Mouse (Mus musculus): Measurements from ENCODE around the gene Rnf215.
"Not testable (repeated sequence)": the region's sequence is repeated elsewhere in the genome, so short reads cannot be mapped to it uniquely, and the experiment has no call there.

The Rnf215 gene

DNA sequence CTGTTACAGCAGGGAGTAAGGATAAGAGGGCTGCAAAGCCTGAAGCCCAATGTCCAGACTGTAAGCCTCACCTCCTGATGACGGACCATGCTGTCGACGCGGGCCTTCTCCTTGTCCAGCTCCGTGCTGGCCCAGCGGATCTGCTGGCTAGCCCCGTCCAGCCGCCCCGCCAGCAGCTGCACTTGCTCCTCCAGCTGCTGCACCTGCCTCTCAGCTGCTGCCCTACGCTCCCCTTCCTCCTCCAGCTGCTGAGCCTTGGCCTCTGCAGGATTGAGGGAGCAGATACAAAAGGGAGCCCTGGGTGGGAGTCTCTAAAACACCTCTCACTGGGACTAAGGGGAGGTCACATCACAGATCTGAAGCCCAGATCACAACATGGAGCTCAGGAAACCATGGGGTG lies 12.1 kb downstream of the Rnf215 start:
- DNase-seq (ENCODE audit: low spot score in 2 of 2): no peak

DNA sequence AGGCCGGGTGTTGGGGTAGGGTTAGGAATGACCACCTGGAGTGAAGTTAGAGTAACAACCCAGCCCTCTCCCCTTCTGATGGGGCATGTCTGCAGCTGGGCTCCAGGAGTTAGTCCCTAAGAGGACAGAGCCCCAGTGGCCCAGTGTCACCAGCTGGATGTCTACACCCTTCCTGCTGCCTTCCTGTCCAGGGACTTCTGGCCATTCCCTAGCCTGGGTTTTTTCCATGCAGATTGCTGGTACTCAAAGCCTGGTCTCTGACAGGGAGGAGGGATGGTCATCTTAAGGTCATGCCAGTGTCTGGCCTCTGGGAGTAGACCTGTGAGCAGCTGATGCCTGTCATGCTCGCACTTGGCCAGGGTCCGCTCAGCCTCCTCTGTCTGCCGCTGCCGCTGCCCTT lies 13.1 kb downstream of the Rnf215 start:
- DNase-seq (ENCODE audit: low spot score in 2 of 2): no peak

DNA sequence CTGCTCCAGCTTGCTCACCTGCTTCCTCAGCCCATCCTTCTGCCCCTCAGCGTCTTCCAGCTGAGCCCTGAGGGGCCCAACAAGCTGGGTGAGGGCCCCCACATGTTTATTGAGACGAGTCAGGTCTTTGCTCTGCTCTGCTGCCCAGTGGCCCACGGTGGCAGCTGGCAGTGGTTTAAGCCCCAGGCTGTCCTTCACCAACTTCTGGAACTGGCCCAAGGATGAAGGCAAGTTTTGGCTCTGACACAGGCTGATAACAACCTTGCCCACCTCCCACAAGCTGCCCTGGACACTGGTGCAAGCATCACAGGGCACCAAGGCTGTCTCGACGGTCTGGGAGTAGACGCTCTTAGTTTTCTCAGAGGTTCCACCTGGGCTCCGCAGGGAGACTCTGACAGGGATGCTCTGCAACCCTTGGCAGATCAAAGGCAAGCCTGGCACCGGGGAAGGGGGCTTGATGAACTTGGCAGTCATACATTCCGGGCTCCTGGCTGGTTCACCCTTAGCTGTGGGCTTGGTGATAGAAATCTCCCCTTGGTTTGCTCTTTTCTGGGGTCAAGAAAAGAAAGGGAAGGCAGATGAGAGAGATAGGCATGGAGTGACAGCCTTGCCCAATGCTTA lies 13.6 kb downstream of the Rnf215 start:
- DNase-seq (ENCODE audit: low spot score in 2 of 2): no peak

DNA sequence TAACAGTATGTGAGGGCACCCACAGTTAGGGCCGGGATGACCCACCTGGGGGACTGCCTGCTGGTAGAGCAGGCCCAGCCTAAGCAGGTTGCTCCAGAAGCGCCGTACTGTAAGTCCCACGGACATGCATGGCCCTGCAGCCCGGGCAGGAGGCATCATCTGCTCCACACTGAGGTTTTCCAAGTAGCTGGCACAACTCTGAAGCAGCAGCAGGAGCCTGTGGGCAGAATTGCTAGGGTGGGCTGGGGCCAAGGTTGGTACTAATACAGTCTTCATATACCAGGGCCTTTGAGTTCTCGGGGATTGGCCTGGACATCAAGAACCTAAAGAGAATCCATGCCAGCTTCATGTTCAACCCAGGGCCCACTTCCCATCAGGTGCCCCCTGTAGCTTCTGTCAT lies 14.9 kb downstream of the Rnf215 start:
- DNase-seq (ENCODE audit: low spot score in 2 of 2): no peak

DNA sequence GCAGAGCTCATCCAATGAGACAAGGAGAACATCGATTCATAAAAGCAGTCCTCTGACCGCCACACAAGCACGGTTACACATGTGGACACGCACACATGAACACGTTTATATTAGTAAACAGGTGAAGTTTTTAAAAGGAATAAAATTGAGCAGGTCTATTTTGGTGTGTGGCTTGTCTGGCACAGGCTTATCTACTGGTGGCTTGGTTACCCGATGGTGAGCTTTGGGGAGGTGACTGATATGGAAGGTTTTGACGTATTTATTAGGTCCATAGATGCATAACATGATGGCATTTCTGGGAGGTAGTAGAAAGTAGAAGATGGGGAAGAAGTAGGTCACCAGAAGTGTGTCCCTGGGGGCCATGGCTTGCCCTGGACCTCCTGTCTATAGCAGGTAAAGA lies 18.7 kb downstream of the Rnf215 start:
- DNase-seq (ENCODE audit: low spot score in 2 of 2): no peak

DNA sequence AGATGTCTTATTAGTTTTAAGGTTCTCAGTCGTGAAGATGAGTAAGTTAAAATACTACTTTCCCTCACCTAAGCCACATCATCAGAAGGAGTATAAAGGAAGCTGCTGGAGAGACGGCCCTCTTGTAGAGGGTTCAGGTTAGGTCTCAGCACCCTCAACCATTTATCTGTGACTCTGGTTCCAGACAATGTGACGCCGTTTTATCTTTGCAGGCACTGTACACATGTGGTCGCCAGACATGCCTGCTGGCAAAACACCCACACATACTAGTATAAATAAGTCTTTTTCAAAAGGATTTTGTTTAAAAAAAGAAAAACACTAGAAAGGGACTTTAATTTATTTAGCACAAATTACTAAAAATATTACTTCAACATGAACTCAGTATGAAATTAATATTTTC lies 20.6 kb downstream of the Rnf215 start:
- DNase-seq (ENCODE audit: low spot score in 2 of 2): no peak

DNA sequence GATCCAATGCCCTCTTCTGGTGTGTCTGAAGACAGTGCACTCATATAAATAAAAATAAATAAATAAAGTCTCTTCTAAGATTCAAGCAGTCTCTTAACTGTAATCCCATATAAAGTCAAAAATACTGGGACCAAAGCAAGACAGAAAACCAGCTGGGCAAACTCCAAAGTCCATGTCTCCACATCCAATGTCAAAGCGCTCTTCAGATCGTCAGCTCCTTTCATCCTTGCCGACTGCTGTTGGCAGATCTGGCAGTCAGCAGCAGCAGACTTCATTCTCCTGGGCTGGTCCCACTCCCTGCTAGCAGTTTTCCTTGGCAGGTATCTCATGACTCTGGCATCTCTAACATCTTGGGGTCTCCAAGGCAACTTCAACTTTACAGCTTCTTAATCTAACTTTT lies 23.7 kb downstream of the Rnf215 start:
- no peak for DNase-seq (ENCODE audit: low spot score in 2 of 2)

DNA sequence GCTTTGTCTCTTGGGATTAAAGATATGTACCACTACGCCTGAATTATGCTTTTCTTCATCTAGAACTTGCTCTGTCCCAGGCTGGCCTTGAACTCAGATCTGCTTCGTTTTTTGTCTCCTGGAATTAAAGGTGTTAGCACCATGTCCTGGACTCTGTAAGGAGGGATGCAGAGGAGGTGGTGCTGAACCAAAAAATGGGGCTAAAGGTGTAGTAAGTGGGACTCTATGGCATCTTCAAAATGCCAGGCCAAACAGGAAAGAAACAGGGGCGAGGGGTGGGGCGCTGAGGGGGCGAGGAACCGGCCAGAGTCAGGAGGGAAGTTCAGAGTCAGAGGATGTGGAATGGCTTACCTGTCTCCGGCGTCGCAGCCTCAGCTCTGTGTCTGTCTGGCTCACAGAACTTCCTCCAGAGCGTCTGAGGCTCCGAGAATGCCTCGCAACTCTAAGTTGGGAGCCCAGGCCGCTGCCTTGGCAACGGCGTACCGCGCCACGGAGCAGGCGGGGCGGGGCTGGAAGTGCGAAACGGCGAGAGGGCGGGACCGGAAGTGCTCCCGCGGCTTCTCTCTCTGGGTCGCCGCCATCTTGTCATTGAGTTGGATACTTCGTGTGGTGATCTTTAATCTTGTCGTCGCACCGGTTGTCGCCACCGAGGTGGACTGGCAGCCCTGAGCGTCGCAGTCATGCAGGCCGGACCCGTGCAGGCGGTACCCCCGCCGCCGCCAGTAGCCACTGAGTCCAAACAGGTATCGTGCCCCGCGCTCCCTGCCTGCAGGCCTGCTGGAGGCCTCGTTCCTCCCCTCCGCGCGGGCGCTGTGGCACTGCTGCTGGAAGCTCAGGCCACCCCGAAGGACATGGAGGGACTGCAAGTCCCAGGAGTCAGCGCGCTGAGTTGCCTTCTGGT lies 25.1 kb downstream of the Rnf215 start, which contains the start of the genes Ccdc157 and Sf3a1:
Gene Ccdc157 (minus strand): TSS at position 486 of the 901 bp plus-strand sequence.
Gene Sf3a1 (plus strand): TSS at position 543 of the 901 bp plus-strand sequence.
- DNase-seq (ENCODE audit: low spot score in 2 of 2): peak; percentile 83 to 94

DNA sequence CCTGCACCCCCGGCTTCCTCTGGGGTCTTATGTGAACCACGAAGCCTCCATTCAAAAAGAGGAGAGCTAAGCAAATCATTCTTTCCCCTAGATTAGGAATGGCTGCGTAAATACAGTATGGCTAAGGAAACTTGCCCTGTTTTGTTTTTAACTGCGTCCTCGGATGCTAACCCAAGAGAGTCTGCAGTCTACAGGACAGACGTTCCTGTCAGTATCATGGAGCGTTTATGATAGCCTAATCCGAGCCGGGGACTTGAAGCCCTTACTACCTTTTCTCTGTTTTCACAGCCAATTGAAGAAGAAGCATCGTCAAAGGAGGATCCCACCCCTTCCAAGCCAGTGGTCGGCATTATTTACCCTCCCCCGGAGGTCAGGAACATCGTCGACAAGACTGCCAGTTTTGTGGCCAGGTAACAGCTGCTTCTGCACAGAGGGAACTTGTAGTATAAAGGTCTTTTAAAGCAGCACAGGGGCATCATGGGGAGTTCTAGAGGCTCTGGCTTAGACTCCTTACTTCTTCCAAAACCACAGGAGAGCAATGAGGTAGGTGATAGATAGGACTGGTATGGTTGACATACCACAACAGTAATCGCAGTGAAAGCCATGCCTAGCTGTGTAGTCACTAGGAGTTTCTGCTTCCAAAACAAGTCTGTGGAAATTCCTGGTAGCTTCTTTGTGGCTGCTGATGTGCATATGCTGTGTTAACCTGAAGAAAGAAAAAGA lies 25.9 kb downstream of the Rnf215 start:
- DNase-seq (ENCODE audit: low spot score in 2 of 2): no peak

DNA sequence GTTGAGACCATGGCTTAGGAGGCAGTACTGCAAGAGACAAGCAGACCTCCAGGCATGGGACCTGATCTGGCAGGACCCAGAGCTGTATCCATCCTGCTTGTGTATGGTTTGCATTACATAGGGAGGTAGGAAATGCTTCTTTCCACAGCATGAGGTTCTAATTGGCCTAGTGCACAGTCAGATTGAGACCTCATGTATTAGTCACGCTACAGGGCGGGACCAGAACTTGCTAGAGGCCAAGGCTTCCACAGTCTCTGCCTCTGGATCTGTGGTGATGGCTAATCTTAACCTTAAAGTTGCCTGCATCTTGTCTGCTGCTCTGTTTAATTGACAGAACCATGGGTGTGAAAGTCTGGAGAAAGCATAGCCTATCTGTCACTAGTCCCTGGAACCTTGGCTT lies 29.7 kb downstream of the Rnf215 start:
- DNase-seq (ENCODE audit: low spot score in 2 of 2): no peak

DNA sequence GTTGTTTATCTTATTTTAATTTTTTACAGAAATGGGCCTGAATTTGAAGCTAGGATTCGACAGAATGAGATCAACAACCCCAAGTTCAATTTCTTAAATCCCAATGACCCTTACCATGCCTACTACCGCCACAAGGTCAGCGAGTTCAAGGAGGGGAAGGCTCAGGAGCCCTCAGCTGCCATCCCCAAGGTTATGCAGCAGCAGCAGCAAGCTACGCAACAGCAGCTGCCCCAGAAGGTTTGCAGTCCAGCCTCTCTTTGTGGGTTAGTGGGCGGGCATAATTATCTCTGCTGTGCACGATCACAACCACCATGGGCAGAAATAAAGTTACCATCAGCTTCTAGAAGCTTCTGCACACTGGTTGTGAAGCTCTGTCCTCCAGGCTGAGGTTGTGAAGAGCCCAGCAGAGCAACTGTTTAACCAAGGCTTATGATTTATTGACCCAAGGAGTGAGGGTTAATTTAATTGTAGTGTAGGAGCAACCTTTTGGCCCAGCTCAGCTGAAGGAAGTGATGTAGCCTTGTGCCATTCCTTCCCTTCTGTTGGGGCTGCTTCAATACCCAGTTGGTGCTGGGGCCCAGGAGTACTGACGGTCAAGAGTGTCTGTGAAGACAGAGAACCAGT lies 31.6 kb downstream of the Rnf215 start:
- DNase-seq (ENCODE audit: low spot score in 2 of 2): no peak

DNA sequence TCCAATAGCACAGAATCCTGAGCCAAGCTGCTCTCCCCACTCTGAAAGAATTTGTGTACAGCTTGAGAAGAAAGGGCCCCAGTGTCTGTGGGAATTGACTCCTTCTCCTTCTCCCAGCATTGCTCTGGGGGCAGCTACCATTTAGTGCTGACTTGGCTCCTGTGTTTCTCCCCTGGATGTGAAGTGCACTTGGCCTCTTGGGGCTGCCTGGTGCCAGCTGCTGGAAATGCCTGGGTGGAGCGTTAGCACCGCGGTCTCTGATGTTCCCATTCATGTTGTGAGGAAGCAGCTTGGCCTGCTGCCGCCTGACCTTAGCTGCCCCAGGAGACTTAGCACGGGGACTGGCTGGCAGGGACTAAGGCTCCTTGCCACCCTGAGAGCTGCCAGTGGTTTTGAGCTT lies 39.6 kb downstream of the Rnf215 start:
- DNase-seq (ENCODE audit: low spot score in 2 of 2): peak in 1 of 2 experiments; percentile 70

DNA sequence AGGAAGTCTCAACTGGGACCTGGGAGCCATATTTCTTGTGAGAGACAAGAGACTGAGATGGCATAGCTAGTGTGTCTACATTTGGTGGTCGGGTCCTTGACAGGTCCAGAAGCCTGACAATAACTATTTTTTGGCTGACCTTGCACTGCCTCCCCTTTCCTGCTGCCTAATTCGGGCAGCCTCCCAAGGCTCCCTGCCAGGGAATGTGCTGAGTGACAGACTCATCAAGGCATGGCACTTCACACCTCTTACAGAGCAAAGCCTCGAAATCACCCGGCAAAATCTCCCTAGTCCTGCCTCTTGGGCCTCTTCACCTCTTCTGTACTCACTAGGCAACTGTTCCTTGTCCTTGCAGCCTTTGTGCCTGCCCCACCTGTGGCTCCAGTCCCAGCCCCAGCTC lies 42.7 kb downstream of the Rnf215 start:
- no peak for DNase-seq (ENCODE audit: low spot score in 2 of 2)

DNA sequence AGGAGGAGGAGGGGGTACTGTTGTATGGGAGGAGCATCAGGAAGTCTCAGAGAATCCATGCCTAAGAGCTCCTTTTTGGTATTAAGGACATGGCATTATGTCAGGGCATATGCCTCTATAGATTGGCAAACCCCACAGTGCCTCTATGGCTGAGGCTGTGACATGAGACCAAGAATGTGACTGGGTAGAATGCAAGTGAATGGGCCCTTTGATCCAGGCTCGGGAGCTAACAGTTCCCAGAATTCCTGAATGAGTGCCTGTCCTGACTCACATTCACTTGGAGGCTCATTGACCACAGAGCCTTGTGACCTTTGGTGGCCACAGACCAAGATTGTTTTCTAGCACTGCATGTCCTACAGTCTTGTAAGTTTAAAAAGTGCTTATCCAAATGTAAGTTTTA lies 47.1 kb downstream of the Rnf215 start:
- DNase-seq (ENCODE audit: low spot score in 2 of 2): no peak

DNA sequence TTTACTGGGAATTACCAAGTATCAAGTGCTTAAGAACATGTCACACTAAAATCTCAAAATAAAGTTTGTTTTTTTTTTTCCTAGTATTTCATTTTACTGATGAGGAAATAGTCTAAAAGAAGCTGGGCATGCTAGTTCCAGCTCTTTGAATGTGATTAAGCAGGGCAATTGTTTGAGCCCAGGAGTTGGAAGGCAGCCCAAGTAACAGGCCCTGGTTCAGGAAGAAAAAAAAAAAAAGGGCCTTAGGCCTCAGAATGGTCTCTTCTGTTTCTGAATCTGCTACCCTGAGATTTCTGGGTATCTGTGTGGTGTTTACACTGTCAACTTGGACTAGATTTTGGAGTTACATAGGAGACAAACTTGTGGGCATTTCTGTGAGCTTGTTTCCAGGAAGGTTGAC lies 48.5 kb downstream of the Rnf215 start:
- no peak for DNase-seq (ENCODE audit: low spot score in 2 of 2)

DNA sequence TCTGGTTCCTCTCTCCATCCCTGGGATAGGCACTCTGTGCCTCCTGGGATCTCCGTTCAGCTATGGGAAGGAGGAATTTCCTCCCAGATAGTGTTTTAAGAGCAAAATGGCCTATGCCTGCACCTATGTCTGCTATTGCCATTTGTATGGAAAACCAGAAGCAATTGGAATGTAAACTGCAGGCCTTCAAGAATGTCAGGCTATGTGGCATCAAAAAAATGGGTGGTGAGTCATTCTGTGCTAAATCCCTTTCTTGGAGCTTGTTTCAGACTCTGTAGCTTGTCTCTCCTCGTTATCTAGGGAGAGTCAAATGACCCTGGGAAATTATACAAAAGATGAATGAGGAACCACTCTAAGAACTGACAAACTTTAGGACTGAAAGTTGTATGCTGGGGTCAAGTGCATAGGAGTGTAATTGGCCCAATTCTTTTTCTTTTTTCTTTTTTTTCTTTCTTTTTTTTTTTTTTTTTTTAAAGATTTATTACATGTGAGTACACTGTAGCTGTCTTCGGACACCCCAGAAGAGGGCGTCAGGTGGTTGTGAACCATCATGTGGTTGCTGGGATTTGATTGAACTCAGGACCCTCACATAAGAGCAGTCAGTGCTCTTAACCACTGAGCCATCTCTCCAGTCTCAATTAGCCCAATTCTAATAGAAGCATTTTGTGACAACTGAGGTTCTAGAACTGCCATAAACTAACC lies 49.4 kb downstream of the Rnf215 start:
- DNase-seq (ENCODE audit: low spot score in 2 of 2): no peak

DNA sequence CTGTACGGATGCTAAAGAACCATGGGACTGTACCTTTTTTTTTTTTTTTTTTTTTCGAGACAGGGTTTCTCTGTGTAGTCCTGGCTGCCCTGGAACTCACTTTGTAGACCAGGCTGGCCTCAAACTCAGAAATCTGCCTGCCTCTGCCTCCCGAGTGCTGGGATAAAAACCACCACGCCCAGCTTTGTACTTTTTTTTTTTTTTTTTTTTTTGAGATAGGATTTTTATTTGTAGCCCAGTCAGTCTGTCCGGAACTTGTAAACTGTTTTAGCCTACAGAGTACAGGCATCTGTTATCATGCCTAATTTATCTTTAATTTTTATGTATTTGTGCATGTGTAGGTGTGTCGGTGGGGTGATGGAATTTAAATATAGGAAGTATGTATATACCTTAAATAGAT lies 50.5 kb downstream of the Rnf215 start:
- not testable (repeated sequence) for DNase-seq (ENCODE audit: low spot score in 2 of 2)

DNA sequence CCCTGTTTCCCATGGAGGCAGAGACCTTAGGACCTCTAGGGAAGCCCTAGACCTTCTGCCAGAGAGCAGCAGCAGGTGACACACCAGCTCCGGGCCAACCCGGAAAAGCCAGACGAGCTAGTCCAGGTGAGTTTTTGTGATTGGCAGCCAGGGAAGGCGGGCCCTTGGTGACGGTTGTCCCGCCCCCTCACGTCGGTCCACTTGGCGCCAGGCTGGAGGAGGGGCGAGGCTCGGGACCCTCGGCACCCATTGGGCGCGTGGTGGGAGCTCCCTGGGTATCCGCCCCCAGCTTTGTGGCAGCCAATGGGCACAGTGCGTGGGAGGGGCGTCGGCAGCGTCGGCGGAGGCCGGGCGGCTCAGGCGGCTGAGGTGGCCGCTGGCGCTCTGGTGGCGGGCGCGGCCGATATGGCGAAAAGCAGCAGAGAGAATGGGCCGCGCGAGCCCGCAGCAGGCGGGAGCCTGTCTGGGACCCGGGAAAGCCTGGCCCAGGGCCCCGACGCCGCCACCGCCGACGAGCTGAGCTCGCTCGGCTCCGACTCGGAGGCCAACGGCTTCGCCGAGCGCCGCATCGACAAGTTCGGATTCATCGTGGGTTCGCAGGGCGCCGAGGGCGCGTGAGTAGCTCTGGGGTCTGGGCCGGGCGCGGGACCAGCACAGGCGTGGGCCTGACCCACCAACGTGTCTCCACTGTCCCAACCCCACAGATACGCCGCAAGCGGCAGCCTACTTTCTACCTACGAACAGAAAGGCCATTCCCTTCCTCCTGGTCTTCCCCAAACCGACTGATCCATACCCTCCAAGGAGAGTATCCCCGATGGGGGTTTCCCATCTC lies 51.7 kb downstream of the Rnf215 start, which contains the start of gene Tbc1d10a:
Gene Tbc1d10a (plus strand): TSS at position 304 of the 832 bp plus-strand sequence.
- peak; percentile 95 to 98 for DNase-seq (ENCODE audit: low spot score in 2 of 2)

DNA sequence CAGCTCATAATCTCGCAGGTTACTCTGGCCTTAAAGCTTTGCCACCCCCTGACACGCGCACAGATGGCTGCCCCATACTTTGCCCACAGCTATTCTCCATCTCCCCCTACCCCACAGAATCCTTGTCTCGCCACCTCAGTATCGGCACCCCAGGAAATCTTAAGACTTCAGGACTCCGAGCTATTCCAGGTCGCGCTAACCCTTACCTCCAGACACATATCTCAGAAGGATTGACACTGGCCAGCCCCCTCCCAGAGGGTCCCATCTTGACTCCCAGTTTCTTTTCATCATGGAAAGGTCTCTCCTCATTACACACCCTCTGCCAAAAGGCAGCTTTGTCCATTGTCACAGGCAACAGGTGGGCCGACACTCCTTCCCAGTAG lies 52.3 kb downstream of the Rnf215 start:
- no peak for DNase-seq (ENCODE audit: low spot score in 2 of 2)

DNA sequence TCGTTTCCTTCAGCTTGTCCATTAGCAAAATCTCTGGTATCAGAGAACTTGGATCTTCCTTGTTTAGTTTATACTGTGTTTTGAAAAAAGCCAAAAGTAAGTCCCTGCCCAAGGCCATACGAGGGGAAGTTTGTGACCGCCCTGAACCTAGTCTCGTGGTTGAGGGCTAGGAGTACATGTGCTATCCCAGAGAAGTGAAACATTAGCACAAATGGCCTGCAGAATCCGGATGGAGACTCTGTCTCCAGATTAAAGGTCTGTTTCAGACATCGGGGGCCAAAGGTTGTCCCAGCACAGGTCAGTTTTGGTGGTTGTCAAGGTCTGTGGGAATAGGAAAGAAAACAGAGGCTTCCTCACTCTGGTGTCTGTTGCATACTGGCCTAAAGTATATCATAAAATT lies 54.2 kb downstream of the Rnf215 start:
- no peak for DNase-seq (ENCODE audit: low spot score in 2 of 2)

Data from left cerebral cortex, adult 9 months (tissue).